10 mouse cellular contexts compared by ENCODE assay signal in genomic region chr4:80631041-80631440, GRCm38 (mm10).
"Had no signal": no experiment of that assay in that cellular context is flagged by ENCODE, and none has a peak within 500 bp of the region (broad histone marks: within the 10 kb centered on the region; RNA-seq: fewer than 3 reads in every experiment).

No protein-coding gene starts in this region.

- ATAC-seq: midbrain, embryonic 16.5 days had no signal

- H3K4me3 ChIP-seq: limb, embryonic 13.5 days; midbrain, embryonic 12.5 days; neural tube, embryonic 13.5 days had no signal

- H3K4me1 ChIP-seq: limb, embryonic 13.5 days; midbrain, embryonic 12.5 days; neural tube, embryonic 13.5 days had no signal

- H3K9ac ChIP-seq: limb, embryonic 13.5 days; liver, embryonic 14.5 days; midbrain, embryonic 12.5 days; neural tube, embryonic 13.5 days had no signal

- H3K4me2 ChIP-seq: limb, embryonic 13.5 days; midbrain, embryonic 12.5 days; neural tube, embryonic 13.5 days had no signal

- H3K27ac ChIP-seq: limb, embryonic 13.5 days; liver, embryonic 14.5 days; midbrain, embryonic 12.5 days; neural tube, embryonic 13.5 days had no signal

- DNase-seq: kidney, postnatal 25 days; layer of hippocampus, postnatal 36 days; lung, adult 18-20 months; right cerebral cortex, postnatal 14 days; thymus, postnatal 4 days had no signal

- H3K36me3 ChIP-seq: limb, embryonic 13.5 days; midbrain, embryonic 12.5 days; neural tube, embryonic 13.5 days had no signal

- H3K27me3 ChIP-seq: limb, embryonic 13.5 days; midbrain, embryonic 12.5 days; neural tube, embryonic 13.5 days had no signal

- H3K9me3 ChIP-seq: limb, embryonic 13.5 days; midbrain, embryonic 12.5 days; neural tube, embryonic 13.5 days had no signal
